Mouse (Mus musculus) effector memory CD4-positive, alpha-beta T cell, adult 5 months (primary cell): ENCODE results near the gene Gm12830. TPM values are rescaled to one million over a fixed set of nuclear protein-coding genes. Genes with fewer than 3 reads are reported as not detected.

Experiments used
- polyA plus RNA-seq: library from polyadenylated mRNA; unstranded; fragments of 100-300 nt; shearing (Covaris generic); gene quantifications from one replicate; pipeline ENCODE4 v1.2.1, GENCODE M21; 2017

Gm12830 gene
- polyA plus RNA-seq = not detected

DNA sequence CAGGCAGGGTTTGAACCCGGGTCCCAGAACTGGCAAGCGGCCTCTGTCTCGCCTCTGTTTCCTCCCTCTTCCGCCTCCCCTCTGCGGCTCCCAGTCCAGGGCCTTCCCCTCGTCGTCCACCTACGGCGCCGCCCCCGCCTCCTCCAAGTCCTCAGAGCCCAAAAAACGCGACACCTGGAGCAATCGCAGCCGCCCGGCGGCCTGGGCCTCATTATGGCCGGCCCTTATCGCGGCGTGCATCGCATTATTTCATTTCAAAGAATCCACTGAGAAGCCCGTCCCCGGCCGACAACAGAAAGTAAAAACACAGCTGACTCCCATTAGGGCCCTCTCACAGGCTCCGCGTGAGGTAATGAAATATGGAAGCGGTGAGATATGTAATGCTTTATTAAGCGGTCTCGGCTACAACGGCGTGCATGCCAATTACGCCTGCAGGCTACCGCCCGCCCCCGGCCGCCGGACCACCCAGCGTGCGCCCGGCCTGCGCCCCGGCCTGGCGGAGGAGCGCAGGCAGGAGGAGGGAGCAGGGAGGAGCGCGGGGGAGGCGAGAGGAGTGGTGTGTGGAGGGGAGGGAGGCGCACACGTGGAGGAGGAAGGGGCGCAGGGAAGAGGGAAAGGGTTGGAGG, at the start of gene Gm12830:
Gene Gm12830 (plus strand): TSS at position 156 of the 626 bp plus-strand sequence.

Other genes starting within 250 kb of the Gm12830 start
- 2.6 TPM for gene Foxd2, start 87.2 kb downstream of the Gm12830 start, polyA plus RNA-seq
- not detected for gene Foxe3, start 104.3 kb downstream of the Gm12830 start, polyA plus RNA-seq
- gene Cmpk1, start 165.5 kb downstream of the Gm12830 start, polyA plus RNA-seq = 88.7 TPM
- 0.66 TPM for gene Stil, start 178.4 kb downstream of the Gm12830 start, polyA plus RNA-seq
- gene Tal1, start 234.7 kb downstream of the Gm12830 start, polyA plus RNA-seq = not detected